Mouse (Mus musculus): ENCODE measurements around the gene Hoxd4.

Hoxd4 gene

DNA sequence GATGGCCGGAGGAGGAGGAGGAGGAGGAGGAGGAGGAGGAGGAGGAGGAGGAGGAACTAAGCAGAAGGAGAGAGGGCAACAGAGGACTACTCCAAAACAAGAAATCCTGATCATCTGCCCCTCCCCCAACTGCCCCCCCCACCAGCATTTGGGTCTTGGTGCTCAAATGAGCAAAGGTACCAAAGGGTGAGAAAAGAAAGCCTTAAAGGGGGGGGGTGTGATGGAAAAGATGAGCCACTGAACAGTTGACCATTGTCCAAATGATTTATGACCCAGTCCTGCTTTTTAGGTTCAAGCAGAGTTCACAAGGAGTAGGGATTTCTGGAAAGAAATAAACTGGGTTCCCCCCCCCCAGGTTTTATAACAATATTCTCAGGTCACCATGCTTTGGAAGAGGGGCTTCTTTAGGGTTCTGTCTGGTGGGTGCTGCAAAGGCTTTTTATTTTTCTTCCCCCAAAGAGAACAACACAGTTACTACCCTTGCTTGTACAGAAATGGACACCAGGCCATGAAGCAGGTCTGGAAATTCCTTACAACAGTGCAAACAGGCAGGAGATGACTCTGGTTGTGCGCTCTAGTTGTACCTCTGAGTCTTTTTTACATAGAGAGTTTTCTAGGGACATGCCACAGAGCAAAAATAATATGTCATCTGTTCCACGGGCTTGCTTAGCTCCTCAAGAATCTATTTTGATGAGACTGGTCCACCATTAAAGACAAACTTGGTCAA is 29.7 kb downstream of the Hoxd4 start:
- no peak for DNase-seq (ENCODE audit: extremely low read depth, low read depth)

DNA sequence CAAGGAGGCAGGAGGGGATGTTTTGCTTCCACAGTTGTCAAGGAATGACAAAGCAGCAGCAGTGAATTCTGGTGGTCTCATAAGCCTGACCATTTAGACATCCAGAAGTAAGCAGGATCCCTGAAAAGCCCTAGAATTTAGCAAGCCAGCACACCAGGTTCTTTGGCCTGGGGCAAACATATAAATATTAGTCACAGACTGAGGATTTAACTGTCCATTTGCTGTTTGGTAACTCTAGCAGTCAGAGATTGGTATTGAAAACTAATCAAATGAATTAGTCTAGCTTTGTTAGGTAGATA is 30.2 kb downstream of the Hoxd4 start:
- no peak for DNase-seq (ENCODE audit: extremely low read depth, low read depth)

DNA sequence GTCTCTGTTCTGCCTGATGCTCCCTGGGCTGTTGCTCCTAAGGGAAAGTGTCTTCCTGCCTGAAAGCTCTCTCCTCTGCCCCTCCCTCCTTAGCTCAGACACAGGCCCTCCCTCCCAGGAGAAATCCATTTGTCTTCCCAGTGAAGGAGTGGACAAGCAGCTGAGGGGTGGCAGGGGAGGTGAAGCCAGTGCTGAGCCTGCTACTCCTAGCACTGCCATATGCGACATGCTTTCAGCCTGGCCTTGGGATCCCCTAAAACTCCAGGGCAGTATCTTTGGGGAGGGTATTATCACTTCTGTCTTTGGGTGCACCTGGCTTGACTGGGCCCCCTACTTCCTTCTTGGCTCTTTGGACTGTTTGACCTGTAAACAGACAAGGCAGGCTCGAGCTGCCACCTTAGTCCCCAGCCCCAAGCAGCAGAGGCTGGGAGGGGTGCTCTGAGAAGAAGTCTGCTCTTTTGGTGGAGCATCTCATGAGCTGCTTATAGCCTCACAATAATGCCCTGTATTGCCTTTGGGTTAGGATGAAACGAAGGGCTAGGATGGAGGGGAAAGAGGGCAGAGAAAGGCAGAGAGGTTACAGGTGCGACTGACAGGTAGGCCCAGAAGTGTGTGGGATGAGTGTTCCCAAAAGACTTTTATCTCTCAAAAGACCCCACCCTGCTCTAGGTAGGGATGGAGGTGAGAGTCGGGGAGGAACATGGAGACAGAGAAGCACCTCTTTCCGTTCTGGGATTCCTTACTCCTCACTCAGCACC is 34.0 kb downstream of the Hoxd4 start:
- no peak for DNase-seq (ENCODE audit: extremely low read depth, low read depth)

DNA sequence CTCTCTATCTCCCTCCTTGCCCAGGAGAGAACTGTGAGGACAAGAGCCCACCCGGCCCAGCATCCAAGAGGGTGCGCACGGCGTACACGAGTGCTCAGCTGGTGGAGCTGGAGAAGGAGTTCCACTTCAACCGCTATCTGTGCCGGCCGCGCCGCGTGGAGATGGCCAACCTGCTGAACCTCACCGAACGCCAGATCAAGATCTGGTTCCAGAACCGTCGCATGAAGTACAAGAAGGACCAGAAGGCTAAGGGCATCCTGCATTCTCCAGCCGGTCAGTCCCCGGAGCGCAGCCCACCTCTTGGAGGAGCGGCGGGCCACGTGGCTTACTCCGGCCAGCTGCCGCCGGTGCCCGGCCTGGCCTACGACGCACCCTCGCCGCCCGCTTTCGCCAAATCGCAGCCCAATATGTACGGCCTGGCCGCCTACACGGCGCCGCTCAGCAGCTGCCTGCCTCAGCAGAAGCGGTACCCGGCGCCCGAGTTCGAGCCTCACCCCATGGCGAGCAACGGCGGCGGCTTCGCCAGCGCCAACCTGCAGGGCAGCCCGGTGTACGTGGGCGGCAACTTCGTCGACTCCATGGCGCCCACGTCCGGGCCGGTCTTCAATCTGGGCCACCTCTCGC is 34.7 kb downstream of the Hoxd4 start:
- no peak for DNase-seq (ENCODE audit: extremely low read depth, low read depth)

DNA sequence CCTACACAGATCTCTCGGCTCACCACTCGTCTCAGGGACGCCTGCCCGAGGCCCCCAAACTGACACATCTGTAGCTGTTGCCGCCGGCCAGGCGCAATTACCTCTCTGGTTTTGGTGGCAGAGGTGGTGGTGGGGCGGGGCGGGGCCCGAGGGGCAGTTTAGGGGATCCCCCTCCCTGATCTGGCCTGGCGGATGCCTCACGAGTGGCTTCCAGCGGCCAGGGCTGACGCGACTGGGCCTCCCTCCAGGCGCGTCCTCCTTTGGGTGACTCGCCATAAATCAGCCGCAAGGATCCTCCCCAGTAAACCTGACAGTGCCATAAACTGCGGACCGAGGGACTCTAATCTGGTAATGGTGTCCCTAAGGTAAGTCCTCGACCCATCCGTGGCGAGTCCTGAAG is 35.3 kb downstream of the Hoxd4 start:
- DNase-seq (ENCODE audit: extremely low read depth, low read depth), result no peak

DNA sequence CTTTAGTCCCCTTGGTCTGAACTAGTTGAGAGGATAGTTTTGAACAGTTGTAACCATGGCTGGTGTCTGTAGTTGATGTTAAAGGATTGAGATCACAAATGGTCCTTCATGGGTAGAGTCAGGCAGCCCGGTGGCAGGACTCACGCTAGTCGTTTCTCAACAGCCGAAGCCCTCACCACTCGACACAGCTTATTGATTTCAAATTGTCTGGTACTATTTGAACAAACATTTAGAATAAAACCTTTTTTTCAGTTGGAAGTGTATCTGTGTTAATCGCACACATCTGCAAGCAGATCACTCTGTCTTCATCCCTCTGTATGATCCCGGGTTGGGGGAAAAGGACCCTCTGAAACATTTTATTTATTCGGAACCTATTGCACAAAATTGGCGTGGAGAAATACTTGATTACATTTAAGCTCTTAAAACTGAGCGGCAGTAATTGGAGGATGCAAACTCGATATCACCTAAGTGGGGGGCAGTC is 36.0 kb downstream of the Hoxd4 start:
- DNase-seq (ENCODE audit: extremely low read depth, low read depth), result no peak

DNA sequence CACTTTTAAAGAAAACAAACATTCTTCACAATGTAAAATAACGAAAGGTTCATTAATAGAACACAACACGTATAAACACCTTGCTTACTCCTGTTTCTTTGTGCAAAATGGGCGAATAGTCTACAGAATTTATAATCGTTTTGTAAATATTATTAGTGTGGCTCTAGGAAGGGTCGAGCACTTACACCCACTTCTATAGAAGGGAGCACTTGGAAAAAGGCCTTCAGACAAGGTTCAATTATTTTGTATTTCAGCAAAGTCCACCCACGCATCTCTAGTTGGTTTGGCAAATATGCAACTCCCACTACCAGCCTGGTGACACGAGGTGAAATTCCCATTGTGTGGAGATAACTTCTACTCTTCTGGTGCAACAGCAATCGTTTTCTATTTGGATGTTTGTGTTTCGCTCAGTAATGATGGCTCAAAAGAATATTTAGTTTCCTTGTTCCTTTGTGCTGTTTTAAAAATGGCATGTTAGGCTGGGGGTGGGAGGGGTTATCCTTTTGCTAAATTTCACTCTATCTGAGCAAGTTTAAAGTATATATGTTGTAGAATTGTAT is 36.8 kb downstream of the Hoxd4 start:
- no peak for DNase-seq (ENCODE audit: extremely low read depth, low read depth)

DNA sequence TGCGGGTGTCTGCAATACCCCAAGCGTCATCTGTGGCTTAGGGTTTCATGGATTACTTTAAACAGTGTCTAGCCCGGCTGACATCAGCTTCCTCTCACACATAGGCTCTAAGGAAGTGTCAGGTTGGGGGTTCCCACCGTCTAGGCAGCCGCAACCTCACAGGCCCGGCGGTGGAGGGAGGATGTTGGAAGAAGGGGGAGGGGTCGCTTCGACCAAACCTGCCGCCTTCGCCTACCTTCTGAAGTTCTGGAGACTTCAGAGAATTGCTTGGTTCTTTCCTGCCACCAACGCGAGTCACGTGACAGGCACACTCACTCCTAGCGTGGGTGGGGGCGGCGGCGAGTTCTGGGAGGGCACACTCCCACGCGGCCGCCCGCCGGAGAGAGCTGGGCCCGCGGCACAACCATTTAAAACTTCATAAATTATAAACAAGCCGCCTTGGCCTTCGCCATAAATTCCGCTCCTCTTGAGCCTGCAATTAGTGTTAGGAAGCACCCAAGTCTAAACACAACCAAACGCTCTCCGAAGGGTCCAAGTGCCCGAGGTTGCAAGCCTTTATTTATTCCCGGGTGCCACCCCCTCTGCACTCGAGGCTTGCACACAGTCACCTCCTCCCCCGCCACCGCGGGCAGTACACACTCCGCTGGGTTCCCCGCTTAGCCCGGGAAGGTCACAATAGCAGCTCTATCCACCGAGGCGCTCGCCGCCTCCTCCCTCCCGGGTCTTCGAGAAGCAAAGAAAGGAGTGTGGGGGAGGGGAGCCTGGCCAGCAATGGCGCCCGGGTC is 37.8 kb downstream of the Hoxd4 start:
- DNase-seq (ENCODE audit: extremely low read depth, low read depth), result no peak

DNA sequence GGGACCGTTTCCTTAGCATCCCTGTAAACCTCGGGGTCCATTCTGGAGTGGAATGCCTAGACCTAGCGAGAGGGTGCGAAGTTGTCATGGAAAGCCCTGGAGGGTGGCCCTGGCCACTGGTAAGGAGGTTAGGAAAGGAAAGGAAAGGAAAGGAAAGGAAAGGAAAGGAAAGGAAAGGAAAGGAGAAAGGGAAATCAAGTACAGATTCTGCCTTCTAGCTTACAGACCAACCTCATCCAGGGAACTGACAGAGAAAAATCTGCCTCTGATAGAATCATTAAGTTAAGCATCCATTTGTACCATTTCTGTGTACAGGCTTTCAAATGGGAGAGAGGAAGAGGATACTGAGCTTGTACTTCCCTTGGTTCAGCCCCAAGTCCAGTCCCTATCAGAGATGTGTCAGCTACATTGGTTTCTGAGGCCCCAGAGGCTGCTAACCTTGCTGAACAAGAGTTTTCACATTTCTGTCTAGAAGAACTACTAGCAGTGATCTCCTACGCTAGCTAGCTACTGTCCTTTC is 39.1 kb downstream of the Hoxd4 start:
- no peak for DNase-seq (ENCODE audit: extremely low read depth, low read depth)

DNA sequence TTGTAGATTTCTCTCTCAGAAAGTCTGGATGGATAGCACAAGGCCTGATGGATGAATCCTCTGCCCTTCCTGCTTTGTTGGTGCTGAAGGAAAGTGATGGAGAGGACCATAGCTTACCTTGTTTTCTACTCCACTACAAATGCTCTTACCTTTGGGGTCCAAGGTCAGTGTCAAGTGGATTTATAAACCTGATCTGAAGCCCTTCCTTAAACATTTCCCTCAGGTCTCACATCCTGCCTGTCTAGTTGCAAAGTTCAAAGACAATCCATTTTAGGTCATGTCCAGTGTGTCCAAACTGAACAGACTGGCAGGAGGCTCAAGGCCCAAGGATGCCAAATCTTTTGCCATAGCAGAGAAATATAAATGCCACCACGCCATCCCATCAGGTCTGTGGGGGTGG is 40.1 kb downstream of the Hoxd4 start:
- DNase-seq (ENCODE audit: extremely low read depth, low read depth), result no peak

DNA sequence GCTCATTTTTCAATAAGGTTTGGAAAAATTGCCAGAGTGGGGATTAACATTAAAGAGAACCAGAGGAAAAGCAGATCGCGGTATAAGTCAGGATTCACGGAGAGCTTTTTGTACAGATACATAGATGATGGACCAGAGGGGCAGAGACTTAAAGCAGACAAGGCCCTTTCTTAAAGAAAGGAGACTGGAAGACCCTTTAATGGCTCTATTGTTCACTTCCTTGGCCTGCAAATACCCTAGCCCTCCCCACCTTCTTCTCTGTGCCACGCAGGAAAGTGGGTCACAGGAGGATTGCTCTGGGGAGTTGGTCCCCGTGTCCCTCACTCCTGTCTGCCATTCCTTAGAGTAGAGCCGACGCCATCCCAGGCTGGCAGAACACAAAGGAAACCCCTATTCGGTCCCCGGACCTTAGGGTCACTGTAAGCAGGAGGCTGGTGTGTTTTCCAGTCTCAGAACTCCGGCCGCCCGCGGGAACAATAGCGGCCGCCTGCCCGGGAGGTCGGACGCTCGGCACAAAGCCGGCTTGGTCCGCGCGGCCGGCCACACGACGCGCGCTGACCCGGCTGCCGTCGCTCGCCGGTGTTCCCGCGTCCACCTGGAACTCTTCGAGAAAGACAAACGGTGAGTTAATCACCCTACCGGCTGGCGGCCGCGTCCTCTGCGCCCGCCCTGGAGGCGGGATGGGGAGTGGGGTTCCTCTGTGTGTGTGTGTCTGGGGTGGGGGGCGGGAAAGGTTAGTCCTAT is 40.9 kb downstream of the Hoxd4 start:
- DNase-seq (ENCODE audit: extremely low read depth, low read depth), result no peak

DNA sequence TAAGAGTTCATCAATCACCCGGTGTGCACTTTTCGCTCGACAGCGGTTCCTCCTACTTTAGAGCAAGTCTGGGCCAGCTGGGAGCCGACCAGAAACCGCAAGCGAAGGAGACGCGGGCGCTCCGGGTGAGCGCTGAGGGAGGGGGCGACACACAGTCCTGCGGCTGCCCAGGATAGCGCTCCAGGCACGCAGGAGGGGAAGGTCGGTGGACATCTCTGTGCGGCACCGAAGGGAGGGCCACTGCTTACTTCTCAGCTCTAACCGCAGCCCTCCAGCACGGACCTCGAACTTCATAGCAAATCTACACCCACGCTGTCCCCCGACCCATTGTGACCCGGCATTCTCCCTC is 41.4 kb downstream of the Hoxd4 start:
- no peak for DNase-seq (ENCODE audit: extremely low read depth, low read depth)

DNA sequence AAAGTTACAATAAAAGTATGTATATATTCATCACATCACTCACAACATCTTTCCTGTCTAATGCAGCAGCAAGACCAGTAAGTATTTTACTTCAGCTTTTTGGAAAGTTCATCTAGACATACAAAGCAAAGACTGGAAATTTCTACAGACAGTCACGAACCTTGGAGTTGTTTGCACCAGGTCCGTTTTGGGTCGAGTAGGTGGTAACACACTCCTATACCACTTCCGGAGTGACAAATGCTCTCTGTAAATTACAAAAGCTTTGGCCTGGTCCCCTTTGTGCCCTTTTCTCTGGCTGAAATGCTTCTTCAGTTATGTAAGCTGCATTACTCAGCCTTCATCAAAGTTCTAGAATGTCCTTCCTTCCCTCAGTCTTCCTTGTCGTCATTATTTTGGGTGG is 42.0 kb downstream of the Hoxd4 start:
- no peak for DNase-seq (ENCODE audit: extremely low read depth, low read depth)

DNA sequence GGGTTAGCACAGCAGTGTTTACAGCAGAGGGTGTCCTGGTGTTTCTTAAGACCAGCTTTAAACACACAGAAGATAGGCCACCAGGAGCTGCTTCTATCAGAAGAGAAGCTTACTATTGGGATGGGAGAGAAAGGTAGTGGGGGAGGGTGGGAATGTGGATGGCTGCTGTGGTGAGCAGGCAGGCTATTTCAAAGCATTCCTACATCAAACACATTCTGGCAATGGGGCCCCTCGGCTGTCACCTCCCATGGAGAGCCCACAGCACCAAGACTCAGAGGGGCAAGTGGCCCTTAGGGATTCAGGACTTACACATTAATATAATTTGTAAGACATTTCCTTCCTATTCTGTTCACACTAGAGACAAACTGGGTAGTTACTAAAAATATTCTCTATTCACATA is 48.4 kb downstream of the Hoxd4 start:
- DNase-seq (ENCODE audit: extremely low read depth, low read depth), result no peak

DNA sequence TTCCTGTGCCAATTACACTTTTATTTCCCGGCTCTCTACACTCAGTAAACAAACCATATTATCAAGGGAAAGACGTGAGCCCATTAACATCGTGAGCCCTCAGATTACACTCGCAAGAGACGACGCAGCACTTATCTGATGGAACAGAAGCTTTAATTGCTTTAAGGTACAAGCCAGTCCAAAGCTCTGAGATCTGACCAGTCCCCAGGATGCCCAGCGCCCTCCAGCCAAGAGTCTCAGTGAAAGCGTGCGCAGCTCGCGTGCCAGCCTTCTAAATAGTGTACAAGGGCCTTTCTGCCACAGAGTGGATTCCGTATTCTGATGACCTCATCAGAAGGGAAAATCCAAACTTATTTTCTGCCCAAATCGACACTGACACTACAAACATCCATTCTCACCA is 50.2 kb downstream of the Hoxd4 start:
- no peak for DNase-seq (ENCODE audit: extremely low read depth, low read depth)

DNA sequence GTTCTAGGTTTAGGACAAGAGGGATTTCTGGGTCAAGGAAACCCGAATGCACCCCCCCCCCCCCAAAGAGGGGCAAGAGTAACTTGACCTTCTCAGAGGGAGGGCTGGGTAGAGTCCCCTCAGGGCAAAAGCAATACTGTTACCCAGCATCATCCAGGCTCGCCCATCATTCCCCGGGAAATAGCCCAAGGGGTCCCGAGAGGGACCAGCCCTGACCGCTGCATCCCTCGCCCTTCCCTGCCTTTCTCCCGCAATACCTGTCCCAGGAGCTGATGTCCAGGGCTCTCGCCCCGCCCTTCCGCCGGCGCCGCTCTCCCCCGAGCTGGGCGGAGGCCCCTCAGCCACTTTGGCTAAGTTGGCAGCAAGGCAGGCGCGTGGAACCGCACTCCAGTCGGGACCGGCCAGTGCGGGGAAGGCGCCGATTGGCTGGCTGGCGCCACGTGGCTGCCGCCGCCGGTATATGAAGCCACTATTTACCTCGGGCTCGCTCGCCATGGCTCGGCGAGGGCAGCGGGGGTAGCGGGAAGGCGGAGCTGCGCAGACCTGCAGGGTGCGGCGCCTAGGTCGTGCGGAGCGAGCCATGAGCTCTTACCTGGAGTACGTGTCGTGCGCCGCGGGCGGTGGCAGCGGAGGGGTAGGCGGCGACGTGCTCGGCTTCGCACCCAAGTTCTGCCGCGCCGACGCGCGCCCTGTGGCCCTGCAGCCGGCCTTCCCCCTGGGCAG is 51.0 kb downstream of the Hoxd4 start, which contains the start of gene Hoxd1:
TSS of gene Hoxd1 (plus strand) at position 459 of the 723 bp plus-strand sequence.
- no peak for DNase-seq (ENCODE audit: extremely low read depth, low read depth)

DNA sequence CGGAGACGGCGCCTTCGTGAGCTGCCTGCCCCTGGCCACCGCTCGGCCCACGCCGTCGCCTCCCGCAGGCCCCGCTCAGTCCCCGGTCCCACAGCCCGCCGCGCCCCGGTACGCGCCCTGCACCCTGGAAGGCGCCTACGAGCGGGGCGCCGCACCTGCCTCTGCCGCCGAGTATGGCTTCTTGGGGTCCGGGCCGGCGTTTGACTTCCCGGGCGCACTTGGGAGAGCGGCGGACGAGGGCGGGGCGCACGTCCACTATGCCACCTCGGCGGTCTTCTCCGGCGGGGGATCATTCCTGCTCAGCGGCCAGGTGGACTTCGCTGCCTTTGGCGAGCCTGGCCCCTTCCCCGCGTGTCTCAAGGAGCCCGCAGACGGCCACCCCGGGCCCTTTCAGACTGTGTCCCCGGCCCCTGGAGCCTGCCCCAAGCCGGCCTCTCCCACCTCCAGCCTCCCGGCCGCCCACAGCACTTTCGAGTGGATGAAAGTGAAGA is 51.6 kb downstream of the Hoxd4 start:
- DNase-seq (ENCODE audit: extremely low read depth, low read depth), result no peak

DNA sequence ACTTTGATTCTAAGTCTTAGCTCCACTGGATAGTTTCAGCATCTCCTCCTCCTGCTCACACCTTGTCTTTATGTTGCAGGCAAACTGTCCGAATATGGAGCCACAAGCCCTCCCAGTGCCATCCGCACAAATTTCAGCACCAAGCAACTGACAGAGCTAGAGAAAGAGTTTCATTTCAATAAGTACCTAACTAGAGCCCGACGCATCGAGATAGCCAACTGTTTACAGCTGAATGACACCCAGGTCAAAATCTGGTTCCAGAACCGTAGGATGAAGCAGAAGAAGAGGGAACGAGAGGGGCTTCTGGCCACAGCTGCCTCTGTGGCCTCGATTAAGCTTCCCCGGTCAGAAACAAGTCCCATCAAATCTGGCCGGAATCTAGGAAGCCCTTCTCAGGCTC is 52.2 kb downstream of the Hoxd4 start:
- DNase-seq (ENCODE audit: extremely low read depth, low read depth), result no peak

DNA sequence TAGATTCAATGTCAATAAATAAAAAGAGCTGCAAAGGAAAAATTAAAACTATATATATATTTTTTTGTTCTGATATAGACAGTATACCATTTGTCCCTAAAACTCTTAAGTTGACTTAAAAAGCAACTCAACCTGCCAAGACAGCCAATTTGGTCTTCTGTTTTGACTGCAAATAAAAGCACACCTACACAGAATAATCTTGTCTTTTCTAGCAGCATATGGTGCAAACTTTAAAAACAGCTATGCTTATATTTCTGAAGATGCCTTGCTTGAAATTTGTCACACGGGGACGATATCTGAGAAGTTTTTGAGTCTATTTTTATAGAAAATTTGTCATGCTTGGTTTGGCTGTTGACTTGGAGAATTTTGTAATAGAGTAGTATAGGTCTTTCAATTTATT is 62.6 kb downstream of the Hoxd4 start:
- no peak for DNase-seq (ENCODE audit: extremely low read depth, low read depth)
